Mouse (Mus musculus) liver, postnatal 0 days (tissue): ENCODE measurements at regions not wholly inside any gene's neighbourhood (a gene's known extent, or its start where the extent isn't known, plus 50 kb on each side); places are given as distances from the start of the nearest gene placed in this dataset.

Source experiments
- ATAC-seq: fragments of 200-750 bp; cut with Nextera tagmentation; 2 replicates; pipeline ENCODE4 v1.8.0; 2017; ENCODE audit warnings: mild to moderate bottlenecking, moderate library complexity
- DNase-seq: peaks from one replicate; pipeline ENCODE4 v3.0.0-alpha.2; 2016
- H3K27ac ChIP-seq: fragments of 300-500 bp; sonication (generic); 2 replicates; pipeline ENCODE4 v1.5.1; 2014; ENCODE audit warnings: antibody characterized with exemption, moderate library complexity, mild to moderate bottlenecking, low read depth
- H3K27me3 ChIP-seq: fragments of 300-500 bp; sonication (generic); 2 replicates; pipeline ENCODE4 v1.6.1; 2014; ENCODE audit warnings: low read length, control low read depth, mixed read lengths; ENCODE audit not compliant: insufficient read depth
- H3K36me3 ChIP-seq: fragments of 300-500 bp; sonication (generic); replicated peaks from 2 replicates; pipeline ENCODE4 v1.6.1; 2014; ENCODE audit warnings: mild to moderate bottlenecking, control low read depth, low read length, moderate library complexity, mixed read lengths; ENCODE audit not compliant: insufficient read depth
- H3K4me1 ChIP-seq: fragments of 300-500 bp; sonication (generic); 2 replicates; pipeline ENCODE4 v1.6.1; 2014; ENCODE audit warnings: antibody characterized with exemption, mild to moderate bottlenecking, control low read depth; ENCODE audit not compliant: insufficient read depth
- H3K4me2 ChIP-seq: fragments of 300-500 bp; sonication (generic); 2 replicates; pipeline ENCODE4 v1.6.1; 2014; ENCODE audit warnings: low read depth, mild to moderate bottlenecking, low read length, moderate library complexity, mixed read lengths
- H3K4me3 ChIP-seq: fragments of 300-500 bp; sonication (generic); 2 replicates; pipeline ENCODE4 v1.5.1; 2014; ENCODE audit warnings: low read depth, low read length
- H3K9ac ChIP-seq: fragments of 300-500 bp; sonication (generic); replicated peaks from 2 replicates; pipeline ENCODE4 v1.6.1; 2014; ENCODE audit warnings: mild to moderate bottlenecking, moderate library complexity
- H3K9me3 ChIP-seq: fragments of 300-500 bp; sonication (generic); 2 replicates; pipeline ENCODE4 v1.6.1; 2016; ENCODE audit warnings: mild to moderate bottlenecking, control low read depth, low read length, mixed read lengths
- CTCF ChIP-seq: sonication (generic); IDR thresholded peaks from 2 replicates; pipeline ENCODE4 v1.5.1; 2016; ENCODE audit warnings: antibody characterized with exemption, low read depth
- EP300 ChIP-seq: IDR thresholded peaks from 2 replicates; pipeline ENCODE4 v1.6.1; 2016; ENCODE audit warnings: antibody characterized with exemption, low read depth, mild to moderate bottlenecking
- WGBS: fragments of 180-500 bp; shearing (Covaris S2); extraction: QIAGEN DNeasy Blood & Tissue Kit; methylation state at CpG from one replicate; pipeline ENCODE4 v1.1.7; 2014; ENCODE audit not compliant: insufficient replicate concordance; 5-methylcytosine and 5-hydroxymethylcytosine counted together

- 80% methylated on average over 11 of the region's 11 CpGs for WGBS
- no peak overlapping the region for H3K27ac ChIP-seq
- ATAC-seq = no peak
- no peak overlapping the region for H3K4me3 ChIP-seq
- no peak for DNase-seq
- no peaks in the 10 kb centered on the region for H3K36me3 ChIP-seq
- no peaks in the 10 kb centered on the region for H3K9me3 ChIP-seq
- no peaks in the 10 kb centered on the region for H3K4me1 ChIP-seq
- H3K9ac ChIP-seq = no peak overlapping the region
- no peaks in the 10 kb centered on the region for H3K27me3 ChIP-seq
- no peak overlapping the region for H3K4me2 ChIP-seq
- TF ChIP-seq EP300 (no peak), CTCF (no peak)
Measured at GRCm38 (mm10) chr8:28341236-28341635, 893.8 kb downstream of the Poteg start.

- no peak overlapping the region for H3K4me2 ChIP-seq
- H3K27ac ChIP-seq = no peak overlapping the region
- H3K4me3 ChIP-seq = no peak overlapping the region
- DNase-seq (no peak), ATAC-seq (no peak)
- TF ChIP-seq EP300 = no peak
- no peak for TF ChIP-seq CTCF
- no peaks in the 10 kb centered on the region for H3K36me3 ChIP-seq
- H3K4me1 ChIP-seq = no peaks in the 10 kb centered on the region
- no peaks in the 10 kb centered on the region for H3K27me3 ChIP-seq
- H3K9me3 ChIP-seq = no peaks in the 10 kb centered on the region
- H3K9ac ChIP-seq = no peak overlapping the region
Measured at GRCm38 (mm10) chr8:28366470-28366869, 919.0 kb downstream of the Poteg start.

GRCm38 (mm10) chr8:28367361-28367760 is 919.9 kb downstream of the Poteg start:
- DNase-seq = no peak
- Histone ChIP-seq H3K36me3 (no peaks in the 10 kb centered on the region), H3K27me3 (no peaks in the 10 kb centered on the region), H3K27ac (no peak overlapping the region), H3K4me2 (no peak overlapping the region), H3K4me3 (no peak overlapping the region), H3K9me3 (no peaks in the 10 kb centered on the region), H3K4me1 (no peaks in the 10 kb centered on the region), H3K9ac (no peak overlapping the region)
- no peak for ATAC-seq
- 57% methylated on average over 3 of the region's 3 CpGs for WGBS
- no peak for TF ChIP-seq CTCF
- no peak for TF ChIP-seq EP300

GRCm38 (mm10) chr8:28371752-28372151 is 924.3 kb downstream of the Poteg start:
- Histone ChIP-seq H3K4me1 (no peaks in the 10 kb centered on the region), H3K4me3 (no peak overlapping the region), H3K4me2 (no peak overlapping the region), H3K9me3 (no peaks in the 10 kb centered on the region), H3K27me3 (no peaks in the 10 kb centered on the region), H3K9ac (no peak overlapping the region), H3K27ac (no peak overlapping the region), H3K36me3 (no peaks in the 10 kb centered on the region)
- 64% methylated on average over 1 of the region's 1 CpGs for WGBS
- TF ChIP-seq EP300 (no peak), CTCF (no peak)
- DNase-seq (no peak), ATAC-seq (no peak)

- WGBS = 65% methylated on average over 1 of the region's 1 CpGs
- no peak for ATAC-seq
- no peak overlapping the region for H3K9ac ChIP-seq
- TF ChIP-seq CTCF (no peak), EP300 (no peak)
- H3K4me2 ChIP-seq = no peak overlapping the region
- no peaks in the 10 kb centered on the region for H3K27me3 ChIP-seq
- H3K4me3 ChIP-seq = no peak overlapping the region
- H3K36me3 ChIP-seq = no peaks in the 10 kb centered on the region
- no peak for DNase-seq
- H3K4me1 ChIP-seq = no peaks in the 10 kb centered on the region
- no peak overlapping the region for H3K27ac ChIP-seq
- H3K9me3 ChIP-seq = no peaks in the 10 kb centered on the region; the same call in 1 of the 2 replicates
Measured at GRCm38 (mm10) chr8:28400141-28400540, 952.7 kb downstream of the Poteg start.

GRCm38 (mm10) chr8:28427544-28428135 is 980.2 kb downstream of the Poteg start:
- Histone ChIP-seq H3K36me3 (no peaks in the 10 kb centered on the region), H3K9me3 (no peaks in the 10 kb centered on the region), H3K4me1 (no peaks in the 10 kb centered on the region), H3K4me2 (no peak overlapping the region), H3K27ac (no peak overlapping the region), H3K9ac (no peak overlapping the region), H3K4me3 (no peak overlapping the region), H3K27me3 (no peaks in the 10 kb centered on the region)
- TF ChIP-seq CTCF (no peak), EP300 (no peak)
- DNase-seq (no peak), ATAC-seq (no peak)
- WGBS = 73% methylated on average over 7 of the region's 7 CpGs

- H3K27me3 ChIP-seq = no peaks in the 10 kb centered on the region
- no peaks in the 10 kb centered on the region for H3K9me3 ChIP-seq
- H3K4me2 ChIP-seq = no peak overlapping the region
- no peak overlapping the region for H3K4me3 ChIP-seq
- TF ChIP-seq EP300 (no peak), CTCF (no peak)
- 70% methylated on average over 2 of the region's 2 CpGs for WGBS
- DNase-seq (no peak), ATAC-seq (no peak)
- no peaks in the 10 kb centered on the region for H3K4me1 ChIP-seq
- H3K9ac ChIP-seq = no peak overlapping the region
- no peaks in the 10 kb centered on the region for H3K36me3 ChIP-seq
- H3K27ac ChIP-seq = no peak overlapping the region
Measured at GRCm38 (mm10) chr8:28473190-28473589, 1025.7 kb downstream of the Poteg start.
